Mouse (Mus musculus) hindbrain, embryonic 11.5 days (tissue): ENCODE measurements around the gene Sema6b. TPM values are rescaled to one million over a fixed set of nuclear protein-coding genes. Genes with fewer than 3 reads are reported as not detected.

Source experiments
- ATAC-seq: fragments of 200-750 bp; cut with Nextera tagmentation; 2 replicates; pipeline ENCODE4 v1.8.0; 2017; ENCODE audit warnings: mild to moderate bottlenecking, moderate TSS enrichment, moderate library complexity; ENCODE audit not compliant: low FRiP score
- DNase-seq: peaks from one replicate; pipeline ENCODE4 v3.0.0-alpha.2; 2015; ENCODE audit warnings: low spot score
- H3K27ac ChIP-seq: fragments of 300-500 bp; sonication (generic); 2 replicates; pipeline ENCODE4 v1.5.1; 2014; ENCODE audit warnings: mild to moderate bottlenecking, low read depth, low read length
- H3K27me3 ChIP-seq: fragments of 300-500 bp; sonication (generic); 2 replicates; pipeline ENCODE4 v1.6.1; 2014; ENCODE audit warnings: mild to moderate bottlenecking, low read length, moderate library complexity, mixed read lengths; ENCODE audit not compliant: control insufficient read depth, insufficient read depth
- H3K36me3 ChIP-seq: fragments of 300-500 bp; sonication (generic); 2 replicates; pipeline ENCODE4 v1.6.1; 2014; ENCODE audit warnings: mild to moderate bottlenecking, low read length, moderate library complexity, mixed read lengths; ENCODE audit not compliant: control insufficient read depth, insufficient read depth
- H3K4me1 ChIP-seq: fragments of 300-500 bp; sonication (generic); replicated peaks from 2 replicates; pipeline ENCODE4 v1.6.1; 2014; ENCODE audit warnings: low read length, mixed read lengths; ENCODE audit not compliant: control insufficient read depth, insufficient read depth
- H3K4me2 ChIP-seq: fragments of 300-500 bp; sonication (generic); replicated peaks from 2 replicates; pipeline ENCODE4 v1.6.1; 2014; ENCODE audit warnings: mild to moderate bottlenecking, low read depth, low read length
- H3K4me3 ChIP-seq: fragments of 300-500 bp; sonication (generic); 2 replicates; pipeline ENCODE4 v1.5.1; 2014; ENCODE audit warnings: low read depth, low read length
- H3K9ac ChIP-seq: fragments of 300-500 bp; sonication (generic); 2 replicates; pipeline ENCODE4 v1.6.1; 2014; ENCODE audit warnings: low read depth, low read length
- H3K9me3 ChIP-seq: fragments of 300-500 bp; sonication (generic); 2 replicates; pipeline ENCODE4 v1.6.1; 2016; ENCODE audit warnings: low read length; ENCODE audit not compliant: control insufficient read depth
- WGBS: fragments of 180-500 bp; shearing (Covaris S2); extraction: QIAGEN DNeasy Blood & Tissue Kit; methylation state at CpG from one replicate; pipeline ENCODE4 v1.1.7; 2014; 5-methylcytosine and 5-hydroxymethylcytosine counted together
- polyA plus RNA-seq: library from polyadenylated mRNA; unstranded; fragments of >200 nt; fragmentation: Nextera tagmentation; extraction: Ambion mirVana; gene quantifications from 2 replicates; pipeline ENCODE4 v1.2.1, GENCODE M21; 2014

Gene Sema6b
- polyA plus RNA-seq = 2.5 and 2.6 TPM in 2 replicates

- H3K9me3 ChIP-seq = no peaks in the 10 kb centered on the region
- H3K36me3 ChIP-seq = no peaks in the 10 kb centered on the region
- DNase-seq (peak; percentile 85), ATAC-seq (peak; percentile 25)
- peak within 1 kb of the TSS; percentile 93 for H3K4me2 ChIP-seq
- H3K4me1 ChIP-seq = peaks cover 13% of the 10 kb centered on the region
- peak within 1 kb of the TSS; percentile 79 for H3K4me3 ChIP-seq
- WGBS = under 1% methylated on average over 66 of the region's 79 CpGs
- H3K9ac ChIP-seq = peak within 1 kb of the TSS; percentile 64
- H3K27ac ChIP-seq = peak within 1 kb of the TSS; percentile 74
- H3K27me3 ChIP-seq = peaks cover 37% of the 10 kb centered on the region
These were observed at the start of gene Sema6b for GRCm38 (mm10) chr17:56139858-56140595. Sema6b (minus strand) TSS chr17:56140343.

- Histone ChIP-seq H3K4me3 (no peak overlapping the region), H3K9ac (peak overlapping the region; percentile 24; the same call in 1 of the 2 replicates), H3K4me1 (peaks cover 6% of the 10 kb centered on the region), H3K27me3 (no peaks in the 10 kb centered on the region), H3K4me2 (no peak overlapping the region), H3K36me3 (peaks cover 12% of the 10 kb centered on the region; the same call in 1 of the 2 replicates), H3K27ac (peak overlapping the region; percentile 91), H3K9me3 (no peaks in the 10 kb centered on the region)
- ATAC-seq (peak; percentile 63), DNase-seq (peak; percentile 41)
- WGBS = 37% methylated on average over 11 of the region's 11 CpGs
These were observed 45.4 kb upstream of the Sema6b start for GRCm38 (mm10) chr17:56185281-56186141.

- Histone ChIP-seq H3K27ac (no peak within 1 kb of the TSS), H3K36me3 (peaks cover 8% of the 10 kb centered on the region; the same call in 1 of the 2 replicates), H3K27me3 (no peaks in the 10 kb centered on the region), H3K4me2 (peak within 1 kb of the TSS; percentile 75), H3K4me3 (peak within 1 kb of the TSS; percentile 58), H3K4me1 (peaks cover 6% of the 10 kb centered on the region), H3K9me3 (no peaks in the 10 kb centered on the region), H3K9ac (peak within 1 kb of the TSS; percentile 79)
- WGBS = under 1% methylated on average over 42 of the region's 47 CpGs
- peak; percentile 90 for ATAC-seq
- DNase-seq = peak; percentile 94
These were observed 43.5 kb upstream of the Sema6b start, which contains the start of gene Mydgf for GRCm38 (mm10) chr17:56183658-56184103. Mydgf (minus strand) TSS chr17:56183920.

GRCm38 (mm10) chr17:56182975-56183657 lies 43.0 kb upstream of the Sema6b start:
- no peak for DNase-seq
- 2% methylated on average over 14 of the region's 14 CpGs for WGBS

GRCm38 (mm10) chr17:56175416-56175815 lies 35.3 kb upstream of the Sema6b start:
- no peak for ATAC-seq
- peaks cover 5% of the 10 kb centered on the region; the same call in 1 of the 2 replicates for H3K4me1 ChIP-seq
- no peak overlapping the region for H3K4me3 ChIP-seq
- no peaks in the 10 kb centered on the region for H3K9me3 ChIP-seq
- no peak overlapping the region for H3K27ac ChIP-seq
- no peak overlapping the region for H3K4me2 ChIP-seq
- WGBS = 100% methylated on average over 3 of the region's 3 CpGs
- no peak for DNase-seq
- no peak overlapping the region for H3K9ac ChIP-seq
- peaks cover 5% of the 10 kb centered on the region; the same call in 1 of the 2 replicates for H3K36me3 ChIP-seq
- H3K27me3 ChIP-seq = no peaks in the 10 kb centered on the region

More at GRCm38 (mm10) chr17:56182975-56183657, 43.0 kb upstream of the Sema6b start:
- Histone ChIP-seq H3K4me2 (peak overlapping the region; percentile 75), H3K4me1 (peaks cover 6% of the 10 kb centered on the region), H3K36me3 (peaks cover 8% of the 10 kb centered on the region; the same call in 1 of the 2 replicates), H3K27ac (no peak overlapping the region), H3K27me3 (no peaks in the 10 kb centered on the region), H3K9me3 (no peaks in the 10 kb centered on the region), H3K4me3 (peak overlapping the region; percentile 58), H3K9ac (peak overlapping the region; percentile 79)
- peak; percentile 25 for ATAC-seq

GRCm38 (mm10) chr17:56173401-56174046 lies 33.4 kb upstream of the Sema6b start:
- H3K36me3 ChIP-seq = peaks cover 5% of the 10 kb centered on the region; the same call in 1 of the 2 replicates
- no peak for ATAC-seq

GRCm38 (mm10) chr17:56171881-56172280 lies 31.7 kb upstream of the Sema6b start:
- no peaks in the 10 kb centered on the region for H3K36me3 ChIP-seq
- H3K4me1 ChIP-seq = peaks cover 7% of the 10 kb centered on the region; the same call in 1 of the 2 replicates
- H3K4me3 ChIP-seq = no peak overlapping the region
- H3K4me2 ChIP-seq = no peak overlapping the region
- DNase-seq (no peak), ATAC-seq (no peak)
- no peak overlapping the region for H3K9ac ChIP-seq
- WGBS = 96% methylated on average over 17 of the region's 17 CpGs
- no peaks in the 10 kb centered on the region for H3K9me3 ChIP-seq
- H3K27ac ChIP-seq = no peak overlapping the region
- no peaks in the 10 kb centered on the region for H3K27me3 ChIP-seq

More at GRCm38 (mm10) chr17:56173401-56174046, 33.4 kb upstream of the Sema6b start:
- DNase-seq = no peak
- Histone ChIP-seq H3K27ac (no peak overlapping the region), H3K4me3 (no peak overlapping the region), H3K27me3 (no peaks in the 10 kb centered on the region), H3K4me1 (peaks cover 7% of the 10 kb centered on the region; the same call in 1 of the 2 replicates), H3K9ac (no peak overlapping the region), H3K4me2 (no peak overlapping the region), H3K9me3 (no peaks in the 10 kb centered on the region)
- WGBS = 59% methylated on average over 10 of the region's 10 CpGs
